Mouse (Mus musculus): ENCODE measurements around the gene Ecel1. TPM values are rescaled to one million over a fixed set of nuclear protein-coding genes. Genes with fewer than 3 reads are reported as not detected.

Gene Ecel1
- 5.4 and 21.9 TPM in 2 replicates for polyA plus RNA-seq (2016; fragmentation: Nextera tagmentation; extraction: Ambion mirVana)

DNA sequence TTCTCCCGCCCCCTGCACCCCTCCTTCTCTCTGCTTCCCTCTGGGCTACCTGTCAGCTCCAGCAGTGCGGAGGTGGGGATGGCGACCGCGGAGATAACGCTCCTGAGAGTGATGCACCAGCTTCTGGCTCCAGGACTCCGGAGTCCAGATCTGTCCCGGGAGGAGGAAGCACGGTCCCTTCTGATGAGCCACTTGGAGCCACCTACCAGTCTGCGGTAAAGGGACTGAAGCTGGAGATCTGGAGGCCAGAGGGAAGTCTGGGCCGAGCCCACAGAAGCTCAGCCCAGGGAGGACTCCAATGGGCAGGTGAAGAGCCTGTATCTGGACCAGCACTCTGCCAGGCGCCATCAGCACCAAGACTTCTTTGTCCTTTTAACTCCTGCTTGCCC lies at the start of gene Ecel1:
TSS of gene Ecel1 (minus strand) at position 323 of the 389 bp plus-strand sequence.
- Histone ChIP-seq H3K4me1 (replicated peaks) (peaks cover 42% of the 10 kb centered on the region), H3K27me3 (ENCODE audit: insufficient read depth, poor library complexity, severe bottlenecking) (peaks cover 97% of the 10 kb centered on the region), H3K9me3 (no peaks in the 10 kb centered on the region), H3K4me3 (peak within 1 kb of the TSS; percentile 56), H3K27ac (peak within 1 kb of the TSS; percentile 77), H3K36me3 (no peaks in the 10 kb centered on the region)
- DNase-seq (ENCODE audit: low spot score) = peak; percentile 23
- WGBS = under 1% methylated on average over 12 of the region's 12 CpGs

DNA sequence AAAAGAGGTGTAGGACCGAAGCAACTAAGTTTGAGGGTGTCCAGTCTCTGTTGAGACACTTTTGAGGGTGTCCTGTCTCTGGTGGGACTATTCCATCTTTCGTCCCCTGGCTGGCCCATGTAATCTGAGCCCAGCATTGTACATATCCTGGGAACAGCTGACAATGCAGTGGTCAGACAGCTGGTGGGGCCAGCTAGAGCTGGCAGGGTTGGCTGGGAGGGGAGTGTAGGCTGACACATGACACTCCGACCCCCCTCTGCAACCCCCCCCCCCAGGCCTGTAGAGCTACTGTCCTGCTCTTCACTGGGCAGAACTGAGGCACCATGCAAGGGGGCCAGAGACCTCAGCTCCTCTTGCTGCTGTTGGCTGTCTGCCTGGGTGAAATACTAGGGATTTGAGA lies 49.2 kb upstream of the Ecel1 start:
- peaks cover 42% of the 10 kb centered on the region for H3K27me3 ChIP-seq (ENCODE audit: insufficient read depth, poor library complexity, severe bottlenecking)
- no peaks in the 10 kb centered on the region for H3K9me3 ChIP-seq
- peaks cover 21% of the 10 kb centered on the region for H3K4me1 ChIP-seq (replicated peaks)
- H3K36me3 ChIP-seq = no peaks in the 10 kb centered on the region
- 37% methylated on average over 3 of the region's 3 CpGs for WGBS
- H3K27ac ChIP-seq = peak overlapping the region; percentile 45
- peak; percentile 31 for DNase-seq (ENCODE audit: low spot score)
- peak overlapping the region; percentile 21; the same call in 1 of the 2 replicates for H3K4me3 ChIP-seq

DNA sequence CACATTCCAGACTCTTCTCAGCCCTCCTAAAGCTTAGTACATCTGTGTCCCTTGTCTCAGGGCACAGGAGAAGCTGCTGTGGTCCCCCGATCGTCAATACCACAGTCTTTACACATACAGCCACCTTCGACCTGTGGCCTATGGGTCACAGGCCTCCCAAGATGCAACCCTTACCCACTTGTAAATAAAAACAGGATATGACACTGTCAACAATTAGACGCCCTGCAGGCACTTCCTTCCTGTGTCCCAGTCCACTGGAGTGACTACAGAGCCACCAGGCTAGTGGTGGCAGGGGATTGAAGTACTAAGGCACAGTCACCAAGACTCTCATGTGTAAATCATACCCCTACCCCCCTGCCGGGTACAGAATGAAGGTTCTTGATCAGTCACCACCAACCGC lies 48.7 kb upstream of the Ecel1 start:
- Histone ChIP-seq H3K27ac (peak overlapping the region; percentile 45; the same call in 1 of the 2 replicates), H3K4me1 (replicated peaks) (peaks cover 21% of the 10 kb centered on the region), H3K27me3 (ENCODE audit: insufficient read depth, poor library complexity, severe bottlenecking) (peaks cover 42% of the 10 kb centered on the region), H3K4me3 (no peak overlapping the region), H3K9me3 (no peaks in the 10 kb centered on the region), H3K36me3 (no peaks in the 10 kb centered on the region)
- no peak for DNase-seq (ENCODE audit: low spot score)
- 65% methylated on average over 6 of the region's 6 CpGs for WGBS

GRCm38 (mm10) chr1:87204465-87204864 lies 48.1 kb upstream of the Ecel1 start, which contains the start of gene Chrng:
TSS of gene Chrng (plus strand) at chr1:87204657.
- Histone ChIP-seq H3K27me3 (ENCODE audit: insufficient read depth, poor library complexity, severe bottlenecking) (peaks cover 42% of the 10 kb centered on the region), H3K36me3 (no peaks in the 10 kb centered on the region), H3K27ac (peak within 1 kb of the TSS; percentile 45), H3K4me3 (no peak within 1 kb of the TSS), H3K4me1 (replicated peaks) (peaks cover 21% of the 10 kb centered on the region), H3K9me3 (no peaks in the 10 kb centered on the region)
- WGBS = 89% methylated on average over 7 of the region's 7 CpGs
- no peak for DNase-seq (ENCODE audit: low spot score)

GRCm38 (mm10) chr1:87203779-87204178 lies 47.5 kb upstream of the Ecel1 start:
- DNase-seq (ENCODE audit: low spot score) = no peak
- Histone ChIP-seq H3K9me3 (no peaks in the 10 kb centered on the region), H3K27me3 (ENCODE audit: insufficient read depth, poor library complexity, severe bottlenecking) (peaks cover 37% of the 10 kb centered on the region), H3K4me1 (replicated peaks) (peaks cover 21% of the 10 kb centered on the region), H3K36me3 (no peaks in the 10 kb centered on the region), H3K27ac (no peak overlapping the region), H3K4me3 (no peak overlapping the region)
- WGBS = 82% methylated on average over 5 of the region's 5 CpGs

DNA sequence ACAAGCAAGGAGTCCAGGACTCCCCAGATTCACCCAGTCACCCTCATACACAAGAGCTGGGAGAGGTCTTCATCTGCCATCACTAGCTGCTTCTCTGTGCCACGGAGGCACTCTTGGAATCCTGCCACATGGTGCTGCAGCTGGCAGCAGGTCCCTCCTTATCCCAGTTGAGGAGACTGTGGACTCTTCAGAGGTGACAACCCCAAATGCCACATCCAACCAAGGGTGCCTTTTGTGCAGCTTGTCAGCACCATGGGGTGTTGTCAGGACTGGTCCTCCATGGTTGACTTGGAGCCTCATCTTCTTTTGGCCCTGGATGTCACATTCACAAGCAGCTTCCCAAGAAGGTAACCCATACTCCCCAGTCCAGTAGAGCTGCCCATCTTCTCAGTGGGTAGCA lies 45.5 kb upstream of the Ecel1 start:
- DNase-seq (ENCODE audit: low spot score) = no peak
- Histone ChIP-seq H3K9me3 (no peaks in the 10 kb centered on the region), H3K4me3 (no peak overlapping the region), H3K27me3 (ENCODE audit: insufficient read depth, poor library complexity, severe bottlenecking) (peaks cover 18% of the 10 kb centered on the region), H3K27ac (no peak overlapping the region), H3K4me1 (replicated peaks) (peaks cover 21% of the 10 kb centered on the region), H3K36me3 (no peaks in the 10 kb centered on the region)
- 68% methylated on average over 1 of the region's 1 CpGs for WGBS

DNA sequence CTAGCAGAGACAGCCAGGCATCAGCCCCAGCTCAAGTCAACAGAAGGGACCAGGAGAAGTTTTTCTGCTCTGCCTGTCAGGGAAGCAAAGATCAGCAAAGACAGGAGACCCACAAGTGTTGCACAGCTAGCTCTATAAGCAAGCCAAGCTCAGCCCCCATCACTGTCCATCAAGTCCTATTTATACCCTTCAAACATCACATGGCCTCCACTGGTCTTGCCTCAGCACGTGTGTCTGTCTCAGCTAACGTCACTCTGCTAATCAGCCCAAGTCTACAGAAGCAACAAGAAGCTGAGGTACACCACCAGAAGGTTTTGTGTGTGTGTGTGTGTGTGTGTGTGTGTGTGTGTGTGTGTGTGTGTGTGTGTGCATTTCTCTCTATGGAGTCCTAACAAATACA lies 44.5 kb upstream of the Ecel1 start:
- Histone ChIP-seq H3K27ac (no peak overlapping the region), H3K4me3 (no peak overlapping the region), H3K9me3 (no peaks in the 10 kb centered on the region), H3K4me1 (replicated peaks) (peaks cover 12% of the 10 kb centered on the region), H3K27me3 (ENCODE audit: insufficient read depth, poor library complexity, severe bottlenecking) (peaks cover 7% of the 10 kb centered on the region; the same call in 1 of the 2 replicates), H3K36me3 (no peaks in the 10 kb centered on the region)
- no peak for DNase-seq (ENCODE audit: low spot score)
- 67% methylated on average over 2 of the region's 2 CpGs for WGBS

DNA sequence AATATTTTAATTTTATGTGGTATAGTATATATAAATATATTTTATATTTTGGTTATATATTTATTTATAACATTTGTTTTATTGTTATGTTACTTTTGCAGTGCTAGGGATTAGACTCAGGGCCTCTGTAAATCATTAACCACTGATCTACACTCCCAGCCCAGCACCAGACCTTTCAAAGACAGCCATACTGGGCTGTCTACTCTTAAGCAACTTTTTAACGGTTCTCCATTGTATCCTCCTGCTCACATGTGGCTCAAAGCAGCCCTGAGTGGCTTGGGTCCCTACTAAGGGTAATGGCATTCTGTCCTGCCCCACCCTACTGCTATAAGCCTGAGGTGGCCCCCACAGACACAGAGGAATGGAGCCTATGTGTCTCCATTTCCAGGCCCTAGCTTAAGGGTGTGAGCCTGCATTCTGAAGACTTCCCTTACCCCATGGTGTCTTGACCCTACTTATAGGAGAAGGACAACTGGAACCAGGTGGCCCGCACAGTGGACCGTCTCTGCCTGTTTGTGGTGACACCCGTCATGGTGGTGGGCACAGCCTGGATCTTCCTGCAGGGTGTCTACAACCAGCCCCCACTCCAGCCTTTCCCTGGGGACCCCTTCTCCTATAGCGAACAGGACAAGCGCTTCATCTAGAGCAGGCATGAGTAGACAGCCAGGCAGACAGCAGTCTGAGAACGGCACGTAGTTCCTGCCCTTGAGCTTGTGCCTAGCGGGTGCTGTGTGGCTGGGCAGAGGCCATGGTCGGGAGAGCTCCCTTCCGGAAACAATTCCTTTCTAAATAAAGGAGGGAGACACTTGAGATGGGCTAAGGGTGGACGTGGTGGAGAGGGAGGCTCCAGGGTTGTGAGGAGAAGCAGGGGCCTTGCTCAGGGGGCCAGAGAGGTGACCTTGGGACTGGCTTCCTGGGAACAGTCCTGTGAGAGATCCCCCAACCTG lies 42.1 kb upstream of the Ecel1 start:
- Histone ChIP-seq H3K36me3 (no peaks in the 10 kb centered on the region), H3K27me3 (ENCODE audit: insufficient read depth, poor library complexity, severe bottlenecking) (no peaks in the 10 kb centered on the region), H3K4me1 (replicated peaks) (no peaks in the 10 kb centered on the region), H3K27ac (no peak overlapping the region), H3K9me3 (no peaks in the 10 kb centered on the region), H3K4me3 (no peak overlapping the region)
- DNase-seq (ENCODE audit: low spot score) = no peak
- 80% methylated on average over 12 of the region's 12 CpGs for WGBS

DNA sequence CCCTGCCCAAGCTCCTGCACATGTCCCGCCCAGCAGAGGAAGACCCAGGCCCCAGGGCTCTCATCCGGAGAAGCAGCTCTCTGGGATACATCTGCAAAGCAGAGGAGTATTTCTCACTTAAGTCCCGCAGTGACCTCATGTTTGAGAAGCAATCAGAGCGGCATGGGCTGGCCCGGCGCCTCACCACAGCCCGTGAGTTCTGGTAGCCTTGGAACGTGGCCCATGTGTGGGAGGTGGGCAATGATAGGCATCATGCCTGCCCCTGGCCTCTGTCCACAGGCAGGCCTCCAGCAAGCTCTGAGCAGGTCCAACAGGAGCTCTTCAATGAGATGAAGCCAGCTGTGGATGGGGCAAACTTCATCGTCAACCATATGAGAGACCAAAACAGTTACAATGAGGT lies 41.0 kb upstream of the Ecel1 start:
- no peaks in the 10 kb centered on the region for H3K27me3 ChIP-seq (ENCODE audit: insufficient read depth, poor library complexity, severe bottlenecking)
- no peak overlapping the region for H3K4me3 ChIP-seq
- no peaks in the 10 kb centered on the region for H3K9me3 ChIP-seq
- WGBS = 79% methylated on average over 9 of the region's 9 CpGs
- DNase-seq (ENCODE audit: low spot score) = no peak
- H3K36me3 ChIP-seq = no peaks in the 10 kb centered on the region
- no peaks in the 10 kb centered on the region for H3K4me1 ChIP-seq (replicated peaks)
- H3K27ac ChIP-seq = no peak overlapping the region

DNA sequence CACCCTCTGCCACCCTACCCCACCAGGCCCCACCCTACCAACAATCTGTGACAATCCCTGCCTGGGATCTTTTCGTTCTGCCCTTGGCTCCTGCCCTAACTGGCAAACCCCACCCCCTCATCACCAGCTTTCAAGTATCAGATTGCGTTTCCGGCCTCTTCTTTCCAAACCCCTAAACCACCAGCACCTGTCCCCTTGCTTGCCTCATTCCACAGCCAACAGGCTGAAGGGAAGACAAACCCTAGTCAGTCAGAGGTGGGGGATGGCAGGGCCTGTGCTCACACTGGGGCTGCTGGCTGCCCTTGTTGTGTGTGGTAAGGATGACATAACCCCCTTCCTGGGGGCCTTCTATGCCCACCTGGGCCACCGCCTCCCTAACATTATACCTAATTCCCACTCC lies 34.1 kb upstream of the Ecel1 start, which contains the start of gene Chrnd:
TSS of gene Chrnd (plus strand) at position 179 of the 400 bp plus-strand sequence.
- 43% methylated on average over 4 of the region's 4 CpGs for WGBS
- no peaks in the 10 kb centered on the region for H3K36me3 ChIP-seq
- H3K4me3 ChIP-seq = no peak within 1 kb of the TSS
- peaks cover 25% of the 10 kb centered on the region for H3K4me1 ChIP-seq (replicated peaks)
- peaks cover 41% of the 10 kb centered on the region for H3K27me3 ChIP-seq (ENCODE audit: insufficient read depth, poor library complexity, severe bottlenecking)
- H3K27ac ChIP-seq = no peak within 1 kb of the TSS
- no peak for DNase-seq (ENCODE audit: low spot score)
- H3K9me3 ChIP-seq = no peaks in the 10 kb centered on the region

DNA sequence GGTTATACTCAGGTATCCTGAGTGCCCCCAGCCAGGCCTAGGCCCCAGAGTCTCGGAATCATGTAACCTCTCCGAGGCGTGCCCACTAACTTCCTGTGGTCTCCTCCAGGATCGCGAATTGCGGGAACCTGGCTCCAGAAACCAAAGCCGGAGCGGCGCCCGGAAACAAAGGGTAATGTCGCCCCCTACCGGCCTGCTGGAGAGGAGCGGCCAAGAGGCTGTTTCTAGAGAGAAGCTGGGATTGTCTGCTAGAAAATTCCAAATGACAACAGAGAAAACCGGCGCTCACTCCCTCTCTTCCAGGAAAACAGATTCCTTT lies 30.7 kb upstream of the Ecel1 start:
- H3K36me3 ChIP-seq = no peaks in the 10 kb centered on the region
- under 1% methylated on average over 15 of the region's 15 CpGs for WGBS
- peaks cover 75% of the 10 kb centered on the region for H3K27me3 ChIP-seq (ENCODE audit: insufficient read depth, poor library complexity, severe bottlenecking)
- peak overlapping the region; percentile 77 for H3K27ac ChIP-seq
- peak overlapping the region; percentile 66 for H3K4me3 ChIP-seq
- H3K9me3 ChIP-seq = no peaks in the 10 kb centered on the region
- peak; percentile 89 for DNase-seq (ENCODE audit: low spot score)
- H3K4me1 ChIP-seq (replicated peaks) = peaks cover 46% of the 10 kb centered on the region

GRCm38 (mm10) chr1:87186261-87187036 lies 30.1 kb upstream of the Ecel1 start:
- Histone ChIP-seq H3K36me3 (no peaks in the 10 kb centered on the region), H3K4me3 (peak overlapping the region; percentile 66), H3K27ac (peak overlapping the region; percentile 77), H3K4me1 (replicated peaks) (peaks cover 46% of the 10 kb centered on the region), H3K27me3 (ENCODE audit: insufficient read depth, poor library complexity, severe bottlenecking) (peaks cover 81% of the 10 kb centered on the region), H3K9me3 (no peaks in the 10 kb centered on the region)
- WGBS = 2% methylated on average over 54 of the region's 54 CpGs
- DNase-seq (ENCODE audit: low spot score) = peak; percentile 65

DNA sequence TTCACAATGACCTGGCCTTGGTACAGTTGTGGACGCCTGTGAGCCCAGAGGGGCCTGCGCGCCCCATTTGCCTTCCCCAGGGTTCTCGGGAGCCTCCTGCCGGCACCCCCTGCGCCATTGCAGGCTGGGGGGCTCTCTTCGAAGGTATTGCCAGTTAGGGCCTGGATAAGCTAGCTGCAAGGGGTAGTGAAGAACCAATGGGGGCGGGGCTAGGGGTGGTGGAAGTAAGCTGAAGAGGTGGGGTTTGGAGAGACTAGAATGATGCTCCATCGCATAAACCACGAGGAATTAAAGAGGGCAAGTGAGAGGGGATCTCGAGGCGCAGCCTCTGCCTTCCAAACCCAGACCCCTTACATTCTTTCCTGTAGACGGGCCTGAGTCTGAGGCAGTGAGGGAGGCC lies 29.2 kb upstream of the Ecel1 start:
- 13% methylated on average over 13 of the region's 13 CpGs for WGBS
- Histone ChIP-seq H3K27ac (no peak overlapping the region), H3K4me3 (peak overlapping the region; percentile 7; the same call in 1 of the 2 replicates), H3K9me3 (no peaks in the 10 kb centered on the region), H3K27me3 (ENCODE audit: insufficient read depth, poor library complexity, severe bottlenecking) (peaks cover 87% of the 10 kb centered on the region), H3K4me1 (replicated peaks) (peaks cover 43% of the 10 kb centered on the region), H3K36me3 (no peaks in the 10 kb centered on the region)
- DNase-seq (ENCODE audit: low spot score) = no peak

Measured in hindbrain, embryonic 10.5 days (tissue).